Mouse (Mus musculus) ZHBTc4 (cell line): ENCODE data around the gene T2.
"Not testable (repeated sequence)": the region's sequence is repeated elsewhere in the genome, so short reads cannot be mapped to it uniquely, and the experiment has no call there.

Source experiments
- DNase-seq: peaks from one replicate; pipeline ENCODE4 v3.0.0-alpha.2; 2011; ENCODE audit warnings: low read depth, low spot score

The T2 gene

DNA sequence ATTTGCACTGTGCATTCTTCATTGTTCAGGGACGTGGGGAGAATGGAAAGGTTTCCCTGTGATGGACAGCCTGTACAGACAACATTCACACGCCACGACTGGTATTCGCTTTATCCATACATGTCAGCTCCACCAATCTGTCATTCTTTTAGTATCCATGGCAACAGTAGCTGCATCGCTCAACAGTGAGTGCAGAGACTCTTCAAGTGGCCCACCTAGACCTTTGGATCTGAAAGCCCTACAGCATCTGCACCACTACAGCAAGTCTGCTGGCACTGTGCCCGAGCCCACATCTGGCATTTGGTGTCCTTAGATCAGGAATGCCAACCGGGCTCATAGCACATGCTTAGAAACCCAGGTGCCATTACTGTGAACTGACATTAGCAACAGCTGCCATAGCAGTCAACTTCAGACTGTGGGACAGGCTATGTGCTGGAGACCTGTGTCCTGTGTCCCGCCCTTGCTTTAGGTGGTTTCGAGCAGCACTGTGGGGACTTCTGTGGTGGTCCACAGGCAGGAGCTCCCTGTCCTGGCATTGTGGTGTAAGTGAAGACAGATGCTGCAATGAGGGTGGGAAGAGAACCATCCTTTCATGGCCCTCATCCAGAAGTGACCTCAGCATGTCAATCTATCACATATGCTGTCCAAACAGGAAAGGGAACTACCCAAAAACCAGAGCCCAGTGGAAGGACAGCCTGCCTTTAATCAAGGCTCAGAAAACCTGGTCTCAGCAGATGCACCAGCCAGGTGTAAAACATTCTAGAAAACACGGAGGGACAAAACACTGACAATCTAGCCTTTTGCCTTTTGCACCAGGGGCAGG, 5.7 kb downstream of the T2 start:
- DNase-seq: no peak

- no peak for DNase-seq
Observed at GRCm38 (mm10) chr17:8367514-8368480, 12.0 kb downstream of the T2 start.

GRCm38 (mm10) chr17:8368570-8368969, 12.8 kb downstream of the T2 start:
- no peak for DNase-seq

DNA sequence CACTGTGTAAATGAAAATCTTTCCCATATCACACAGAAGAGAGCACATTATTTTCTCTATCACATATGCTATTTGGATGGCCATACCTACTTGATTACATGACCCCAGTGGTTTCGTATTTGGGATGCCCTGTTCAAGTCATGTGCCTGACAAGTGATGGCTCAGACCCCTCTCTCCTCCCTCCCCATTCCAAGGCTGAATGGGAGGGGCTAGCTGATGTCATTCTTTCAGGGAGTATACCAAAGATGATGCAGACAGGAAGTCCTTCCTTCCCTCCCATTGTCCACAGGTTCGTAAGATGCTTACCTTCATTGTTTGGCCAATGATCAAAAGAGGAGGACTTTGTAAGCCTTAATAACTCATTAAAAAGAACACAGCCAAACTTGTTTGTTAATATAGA, 13.4 kb downstream of the T2 start:
- DNase-seq: no peak

DNA sequence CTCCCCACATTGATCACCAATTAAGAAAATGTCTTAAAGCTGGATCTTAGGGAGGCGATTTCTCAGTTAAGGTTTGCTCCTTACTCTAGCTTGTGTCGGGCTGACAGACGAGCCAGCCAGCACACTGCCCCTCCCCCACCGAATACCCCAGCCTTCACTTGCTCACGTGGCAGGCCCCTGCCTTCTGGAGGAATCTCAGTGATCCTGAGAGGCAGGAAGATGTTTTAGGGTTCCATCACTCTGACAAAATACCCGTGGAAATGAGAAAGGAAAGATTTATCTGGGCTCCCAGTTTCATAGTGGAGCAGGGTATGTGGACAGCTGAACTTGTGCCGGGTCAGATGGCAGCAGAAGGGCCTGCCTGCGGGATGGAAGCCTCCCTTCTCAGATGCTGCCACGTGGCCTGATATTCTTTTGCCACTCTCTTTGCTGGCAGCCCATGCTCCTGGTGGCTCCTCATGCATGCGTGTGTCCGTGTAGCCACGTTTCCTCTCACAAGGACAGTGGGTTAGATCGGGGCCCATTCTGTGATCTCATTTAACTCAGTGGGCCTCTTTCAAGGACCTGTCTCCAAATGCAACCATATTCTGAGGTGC, 14.9 kb downstream of the T2 start:
- no peak for DNase-seq

DNA sequence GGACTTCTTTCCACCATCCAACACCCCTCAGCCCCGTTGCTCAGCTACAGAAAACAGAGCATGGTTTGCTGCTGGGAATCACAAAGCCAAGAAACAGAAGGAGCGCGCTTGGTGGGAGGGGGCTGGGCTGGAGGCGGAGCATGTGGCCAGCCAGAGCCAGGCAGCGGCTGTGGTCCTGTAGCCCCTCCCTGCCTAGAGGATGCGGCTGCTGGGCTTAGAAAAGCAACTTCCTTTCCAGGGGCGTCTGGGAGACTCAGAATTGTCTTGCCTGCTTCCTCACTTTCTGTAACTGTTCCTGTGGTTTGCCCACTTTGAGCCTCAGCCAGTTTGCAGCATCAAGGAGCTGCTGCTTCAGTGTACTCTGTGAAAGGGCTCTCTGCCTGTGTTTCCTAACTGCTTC, 16.0 kb downstream of the T2 start:
- DNase-seq: peak; percentile 95

- DNase-seq: peak; percentile 82
Observed at GRCm38 (mm10) chr17:8372286-8373046, 16.7 kb downstream of the T2 start.

DNA sequence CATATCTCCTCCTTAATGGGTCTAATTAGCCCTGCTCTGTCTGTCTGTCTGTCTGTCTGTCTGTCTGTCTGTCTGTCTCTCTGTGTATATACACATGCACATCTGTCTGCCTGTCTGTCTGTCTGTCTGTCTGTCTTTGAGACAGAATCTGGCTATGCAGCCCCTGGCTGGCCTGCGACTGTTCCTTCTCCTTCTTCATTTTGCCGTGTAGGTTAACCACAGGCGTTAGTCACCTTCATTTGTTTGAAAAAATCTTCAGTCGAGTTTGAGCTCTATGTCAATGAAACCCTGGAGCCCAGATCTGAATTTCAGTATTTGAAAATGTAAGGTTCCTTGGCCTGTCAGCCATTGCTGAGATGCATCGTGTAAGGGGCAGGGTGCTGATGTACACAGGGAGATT, 21.5 kb downstream of the T2 start:
- no peak for DNase-seq

- no peak for DNase-seq
Observed at GRCm38 (mm10) chr17:8385441-8385840, 29.6 kb downstream of the T2 start.

DNA sequence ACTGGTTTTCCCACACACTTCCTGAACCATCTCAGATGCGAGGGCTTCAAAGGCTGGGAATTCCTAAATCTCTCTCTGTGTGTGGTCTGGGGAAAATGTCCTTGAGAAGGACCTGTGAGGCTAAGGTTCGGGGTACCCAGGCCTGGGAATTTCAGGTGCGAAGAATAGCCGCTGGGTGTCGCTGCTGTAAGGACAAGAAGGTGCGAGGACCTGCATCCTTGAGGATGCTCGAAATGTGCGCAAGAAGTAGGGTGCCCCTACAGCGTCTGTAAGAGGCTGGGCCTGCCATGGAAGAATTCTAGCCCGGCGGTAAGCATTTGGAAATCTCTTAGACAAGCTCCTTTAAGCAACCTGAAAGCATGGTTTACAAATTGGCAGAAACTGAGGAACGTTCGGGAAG, 32.7 kb downstream of the T2 start:
- peak; percentile 87 for DNase-seq

DNA sequence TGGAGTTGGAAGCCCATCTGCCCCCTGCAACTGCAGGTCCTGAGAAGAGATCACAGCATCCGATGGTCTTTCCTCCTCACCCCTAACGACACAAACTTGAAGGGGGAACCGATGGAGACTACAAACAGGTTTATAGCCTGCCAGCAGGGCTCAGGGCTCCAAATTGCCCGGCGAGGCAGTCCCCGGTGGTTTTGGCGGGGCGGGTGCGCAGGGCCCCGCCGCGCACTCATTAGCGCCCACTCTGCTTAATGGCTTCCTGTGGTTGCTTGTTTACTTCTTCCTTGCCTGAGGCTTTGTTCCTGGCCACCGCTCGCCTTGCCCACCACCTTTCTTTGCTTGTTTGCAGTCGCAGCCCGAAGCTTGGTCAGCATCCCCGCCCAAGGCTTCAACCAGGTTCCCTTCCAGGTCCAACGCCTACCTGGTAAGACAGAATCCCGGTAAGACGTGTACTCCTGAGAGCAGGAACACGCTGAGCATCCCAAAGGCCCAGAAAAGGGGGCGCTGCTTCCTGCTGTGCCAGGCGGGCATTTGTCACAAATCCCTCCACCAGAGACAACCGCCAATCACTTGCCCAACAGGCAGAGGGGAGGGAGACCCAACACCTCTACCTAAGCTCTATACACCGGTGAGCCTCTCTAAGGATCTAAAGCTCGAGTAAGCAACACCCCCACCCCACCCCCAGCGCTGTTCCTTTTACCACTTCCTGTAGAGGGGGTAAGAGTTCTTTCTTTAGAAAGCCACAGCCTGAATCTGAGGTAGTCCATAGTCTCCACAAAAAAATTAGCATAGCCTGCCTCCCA, 33.4 kb downstream of the T2 start:
- peak; percentile 65 for DNase-seq

DNA sequence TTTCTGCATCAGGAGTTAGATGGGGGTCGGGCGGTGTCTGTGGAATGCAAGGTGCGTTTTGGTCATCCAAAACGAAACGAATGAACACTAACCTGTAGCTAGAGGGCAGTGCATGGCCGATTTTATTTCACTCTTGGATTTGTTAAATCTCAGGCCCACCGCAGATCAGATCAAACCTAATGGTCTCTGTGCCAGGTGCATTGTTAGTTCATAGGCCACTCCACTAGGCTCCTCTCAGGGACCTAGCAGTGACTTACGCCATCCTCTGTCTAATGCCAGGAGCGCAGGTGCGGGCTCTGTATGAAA, 34.0 kb downstream of the T2 start:
- no peak for DNase-seq

GRCm38 (mm10) chr17:8390487-8390886, 34.7 kb downstream of the T2 start:
- DNase-seq: no peak

DNA sequence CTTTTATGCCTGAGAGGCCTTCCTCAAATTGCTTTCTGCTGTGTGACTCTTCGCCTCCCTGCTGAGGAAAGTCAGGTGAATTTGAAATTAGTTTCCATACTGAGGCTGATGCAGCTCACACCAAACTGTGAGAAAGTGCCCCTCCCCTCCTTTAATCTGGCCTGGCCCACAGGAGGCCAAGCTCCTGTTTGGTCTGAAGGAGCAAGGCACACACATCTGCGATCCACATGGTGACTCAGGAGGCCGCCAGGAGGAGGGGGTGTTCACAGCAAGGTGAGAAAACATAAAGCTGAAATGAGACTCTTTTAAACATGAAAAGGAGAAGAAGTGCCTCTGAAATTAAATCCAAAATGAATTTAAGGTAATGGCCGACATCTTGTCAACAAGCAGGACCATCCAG, 40.6 kb downstream of the T2 start:
- DNase-seq: no peak

DNA sequence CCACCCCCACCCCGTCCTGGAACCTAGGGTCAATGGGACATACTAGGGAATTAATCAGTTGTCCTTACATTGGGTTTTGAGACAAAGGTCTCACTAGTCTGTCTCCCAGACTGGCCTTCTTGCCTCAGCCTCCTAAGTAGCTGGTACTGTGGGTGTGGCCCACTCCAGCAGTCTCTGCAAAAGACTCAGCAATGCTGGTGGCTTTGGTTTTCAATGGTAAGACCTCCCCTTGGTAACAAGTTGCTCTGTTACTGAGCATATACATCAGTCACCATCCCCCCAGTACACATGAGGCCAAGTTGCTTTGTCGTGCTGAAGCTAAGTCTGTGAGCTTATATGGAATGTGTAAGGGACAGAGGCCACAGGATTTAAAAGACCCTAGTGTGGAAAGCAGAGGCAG, 42.2 kb downstream of the T2 start:
- peak; percentile 64 for DNase-seq

DNA sequence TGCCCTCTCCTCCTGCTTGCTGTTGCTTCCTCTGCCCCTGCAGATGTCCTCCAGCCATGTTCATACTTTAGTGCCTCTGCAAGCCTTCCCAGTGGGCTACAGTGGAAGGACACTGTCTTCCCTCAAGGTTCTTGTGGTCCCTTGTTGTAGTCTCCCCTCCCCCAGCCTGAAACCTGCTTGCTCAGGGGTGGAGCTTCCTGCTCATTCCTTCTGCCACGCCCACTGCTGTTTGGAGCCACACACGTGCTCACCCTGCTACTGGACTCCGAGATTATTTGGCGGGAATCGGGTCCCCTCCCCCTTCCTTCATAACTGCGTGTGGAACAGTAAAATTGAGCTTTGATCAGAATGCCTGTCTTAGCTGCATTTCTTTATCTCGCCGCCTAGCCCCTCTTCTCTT, 48.1 kb downstream of the T2 start:
- peak; percentile 70 for DNase-seq

DNA sequence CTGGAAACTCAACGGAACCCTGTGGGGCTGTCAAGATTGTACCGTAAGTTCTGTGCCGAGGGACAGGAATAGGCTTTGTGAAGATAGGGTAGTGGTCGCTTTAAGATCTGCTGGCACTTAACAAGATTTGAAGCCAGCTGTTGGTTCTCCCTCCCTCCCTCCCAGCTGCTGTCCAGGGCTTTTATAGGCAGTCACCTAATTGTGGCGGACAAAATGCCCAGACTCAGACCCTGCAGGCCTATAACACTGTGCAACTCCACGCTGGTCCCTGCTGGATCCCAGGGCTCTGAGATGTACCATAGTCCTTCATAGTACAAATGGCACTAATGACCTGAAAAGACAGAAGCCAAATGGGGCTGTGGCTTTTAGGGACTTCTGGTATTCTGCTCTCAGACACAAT, 50.5 kb downstream of the T2 start:
- DNase-seq: no peak

DNA sequence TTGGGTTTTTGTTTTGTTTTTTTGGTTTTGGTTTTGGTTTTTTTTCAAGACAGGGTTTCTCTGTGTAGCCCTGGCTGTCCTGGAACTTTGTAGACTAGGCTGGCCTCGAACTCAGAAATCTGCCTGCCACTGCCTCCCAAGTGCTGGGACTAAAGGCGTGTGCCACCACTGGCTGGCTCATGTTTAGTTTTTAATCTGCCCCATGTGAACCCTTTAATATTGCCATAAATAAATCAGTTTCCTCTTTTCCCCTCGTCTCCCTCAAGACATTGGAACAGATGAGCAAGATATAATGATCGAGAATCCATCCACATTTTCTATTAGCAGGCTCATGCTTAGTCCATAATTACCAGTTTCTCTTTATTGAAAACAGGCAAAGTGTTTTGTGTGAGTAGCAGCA, 52.2 kb downstream of the T2 start:
- DNase-seq: not testable (repeated sequence)

DNA sequence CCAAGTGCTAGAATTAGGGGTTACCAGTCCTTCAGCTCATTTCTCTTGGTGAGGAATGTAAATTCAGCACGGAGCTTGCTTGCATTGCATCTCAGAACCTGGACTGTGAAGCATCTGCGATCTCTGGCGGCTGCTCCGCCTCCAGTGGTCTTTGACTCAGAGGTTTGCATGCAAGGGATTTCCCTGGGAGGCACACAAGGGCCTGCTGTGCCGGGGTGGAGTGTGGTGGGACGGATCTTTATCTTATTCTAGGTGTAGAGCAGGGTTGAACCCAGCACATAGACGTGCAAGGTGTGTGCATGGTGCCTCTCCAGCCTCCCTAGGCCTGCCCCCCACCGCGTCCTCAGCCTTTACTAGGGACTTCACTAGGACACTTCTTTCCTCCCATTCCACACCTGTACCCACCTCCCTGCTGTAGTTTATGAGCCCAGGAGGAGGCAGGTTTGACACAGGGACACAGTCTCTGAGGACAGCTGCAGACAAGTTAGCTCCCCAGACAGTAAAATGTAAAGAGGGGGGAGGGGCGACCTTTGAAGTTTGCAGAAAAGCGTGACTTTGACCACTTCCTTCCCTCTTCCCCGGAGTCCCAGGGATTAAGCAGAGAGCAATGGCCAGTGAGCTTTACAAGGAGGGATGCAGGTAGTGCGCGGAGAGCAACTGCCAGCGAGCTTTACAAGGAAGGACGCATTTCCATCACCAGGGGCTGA, 53.0 kb downstream of the T2 start:
- DNase-seq: peak; percentile 90

DNA sequence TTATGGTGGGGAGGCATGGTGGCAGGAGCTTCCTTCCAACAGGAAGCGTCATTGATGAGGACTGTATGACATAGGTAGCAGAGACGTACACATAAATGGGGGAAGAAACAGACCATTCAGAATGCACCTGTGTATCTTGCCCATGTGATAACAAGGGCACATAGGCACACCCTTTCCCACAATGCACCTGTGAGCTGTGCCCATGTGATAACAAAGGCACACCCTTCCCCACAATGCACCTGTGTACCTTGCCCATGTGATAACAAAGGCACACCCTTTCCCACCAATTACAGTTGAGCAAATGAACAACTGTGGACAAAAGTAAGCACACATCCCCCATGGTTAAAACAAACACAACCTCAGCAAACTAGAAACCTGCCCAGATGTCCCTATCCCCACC, 54.5 kb downstream of the T2 start:
- no peak for DNase-seq
